Mouse (Mus musculus) ES-Bruce4 (cell line): ENCODE measurements around the gene Inpp5e.

Experiments used
- CTCF ChIP-seq: IDR thresholded peaks from one replicate; pipeline ENCODE4 v1.8.1; 2011; ENCODE audit warnings: low read depth, low read length
- POLR2A ChIP-seq: IDR thresholded peaks from one replicate; pipeline ENCODE4 v1.8.1; 2011; ENCODE audit warnings: low read length; ENCODE audit not compliant: insufficient read depth

DNA sequence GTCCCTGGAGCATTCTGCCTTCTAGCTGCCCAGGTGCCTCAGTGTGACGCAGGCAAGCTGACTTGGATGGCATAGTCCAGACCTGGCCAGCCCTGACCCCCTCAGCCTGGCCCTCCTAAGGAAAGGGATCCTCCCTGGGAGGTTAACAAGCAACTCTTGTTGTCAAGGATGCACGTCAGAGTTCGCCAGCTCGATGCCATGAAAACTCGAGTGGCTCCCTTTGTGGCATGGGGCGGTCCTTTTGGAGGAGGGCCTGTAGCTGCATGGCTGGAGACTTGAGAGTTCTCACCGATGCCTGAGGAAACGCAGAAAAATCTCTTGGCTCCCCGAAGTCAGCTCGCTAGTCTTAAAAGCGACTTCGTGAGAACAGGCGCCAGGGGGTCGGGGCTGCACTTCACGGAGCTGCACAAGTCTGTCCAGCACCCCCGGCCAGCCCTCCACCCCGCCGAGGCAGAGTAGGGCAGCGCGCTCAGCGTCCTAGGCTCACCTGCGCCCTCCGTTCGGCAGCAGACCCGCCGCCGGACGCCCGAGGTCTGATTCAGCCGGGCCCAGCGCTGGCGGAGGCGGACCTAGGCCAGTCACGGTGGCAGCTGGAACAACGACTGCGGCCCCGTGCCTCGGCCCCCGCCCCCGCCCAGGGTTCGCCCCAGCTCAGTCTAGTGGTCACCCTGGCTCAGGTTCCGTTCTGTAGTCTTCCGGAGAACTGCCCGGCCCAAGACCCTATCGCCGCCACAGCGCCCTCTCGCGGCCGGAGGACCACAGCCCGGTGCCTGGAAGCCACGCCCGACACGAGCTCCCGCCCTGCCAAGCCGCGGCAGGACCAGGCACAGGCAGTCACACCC, at the start of gene Inpp5e:
- TF ChIP-seq CTCF (peak; percentile 91), POLR2A (peak; percentile 38)
